Mouse (Mus musculus): ENCODE data around the gene Ppp1r11.

DNA sequence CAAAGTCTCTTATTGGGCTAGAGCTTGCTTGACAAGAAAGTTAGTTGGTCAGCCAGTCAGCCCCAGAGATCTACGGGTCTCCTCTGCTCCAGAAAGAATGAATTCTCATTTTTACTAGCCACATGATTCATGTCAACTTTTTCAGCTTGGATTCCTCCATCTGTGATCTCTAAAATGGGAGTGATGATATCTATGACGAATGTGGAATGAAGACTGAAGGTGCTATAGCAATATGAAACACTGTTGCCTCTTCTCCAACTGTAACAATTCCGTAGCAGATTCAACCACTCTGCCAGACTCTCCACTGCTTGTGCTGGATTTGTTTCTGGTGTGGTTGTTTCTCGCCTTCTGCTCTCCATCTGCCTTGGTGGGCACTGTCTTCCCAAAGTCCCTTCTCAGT, 20.4 kb downstream of the Ppp1r11 start:
- no peak for TF ChIP-seq CTCF (IDR thresholded peaks at IDR 0.05; ENCODE audit: low read depth)
- no peak for TF ChIP-seq EP300 (IDR thresholded peaks at IDR 0.05; ENCODE audit: low read depth)

All from liver, embryonic 14.5 days (tissue).